ENCODE assay signal across 10 mouse cellular contexts in the genomic region with DNA sequence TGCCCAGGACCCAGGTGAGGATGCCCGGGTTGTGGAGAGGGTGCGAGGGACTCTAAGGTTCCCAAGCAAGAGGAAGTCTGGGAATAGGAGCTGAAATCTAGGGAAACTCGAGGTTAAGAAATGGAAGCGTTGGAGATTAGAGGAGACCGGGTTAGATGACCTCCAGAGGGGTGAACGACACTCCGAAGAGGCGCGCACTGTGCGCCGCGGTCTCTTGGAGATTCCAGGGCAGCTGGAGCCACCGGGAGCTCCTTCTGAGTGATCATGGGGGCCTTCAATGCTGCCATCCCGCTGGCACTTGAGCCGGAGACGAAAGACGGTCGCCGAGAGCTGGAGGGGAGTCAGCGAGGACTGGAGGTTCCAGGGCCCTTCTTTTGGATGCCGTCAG. TPM values are rescaled to one million over a fixed set of nuclear protein-coding genes. Genes with fewer than 3 reads are reported as not detected.
DNase-seq lines count a peak whose midpoint lies in the region; ATAC-seq and TF ChIP-seq lines count a peak whose summit lies in the region.
"Had no signal": no experiment of that assay in that cellular context is flagged by ENCODE, and none has a peak within 500 bp of the region (broad histone marks: within the 10 kb centered on the region; RNA-seq: fewer than 3 reads in every experiment).

No protein-coding gene starts in this region.

- peaks cover 87% of the 10 kb centered on the region for H3K27me3 ChIP-seq in liver, embryonic 12.5 days (replicated peaks)
- peaks cover 82% of the 10 kb centered on the region for H3K27me3 ChIP-seq in liver, postnatal 0 days (ENCODE audit: insufficient read depth, low read length)
- H3K27me3 ChIP-seq in forebrain, embryonic 13.5 days, result peaks cover 88% of the 10 kb centered on the region
- H3K27me3 ChIP-seq in limb, embryonic 10.5 days (ENCODE audit: low read depth, poor library complexity, severe bottlenecking), result peaks cover 86% of the 10 kb centered on the region
- H3K27me3 ChIP-seq in neural tube, embryonic 14.5 days (ENCODE audit: control insufficient read depth, insufficient read depth, low read length), result peaks cover 46% of the 10 kb centered on the region

- TF ChIP-seq CTCF in liver, postnatal 0 days (IDR thresholded peaks at IDR 0.05; ENCODE audit: low read depth), result no peak

- no peak overlapping the region for H3K9ac ChIP-seq in liver, embryonic 12.5 days
- no peak overlapping the region for H3K9ac ChIP-seq in liver, postnatal 0 days (replicated peaks)
- no peak overlapping the region for H3K9ac ChIP-seq in forebrain, embryonic 13.5 days
- no peak overlapping the region for H3K9ac ChIP-seq in neural tube, embryonic 14.5 days (replicated peaks; ENCODE audit: low read depth, low read length)
- H3K9ac ChIP-seq: liver, embryonic 13.5 days had no signal

- peak overlapping the region; percentile 49; the same call in 1 of the 2 replicates for H3K4me2 ChIP-seq in liver, embryonic 12.5 days
- H3K4me2 ChIP-seq in liver, postnatal 0 days (ENCODE audit: low read depth, low read length), result no peak overlapping the region
- H3K4me2 ChIP-seq in forebrain, embryonic 13.5 days, result peak overlapping the region; percentile 66
- peak overlapping the region; percentile 72 for H3K4me2 ChIP-seq in neural tube, embryonic 14.5 days (ENCODE audit: low read depth, low read length)

- no peak for DNase-seq in liver, postnatal 0 days
- no peak for DNase-seq in limb, embryonic 10.5 days (ENCODE audit: low spot score)
- DNase-seq in cerebellum, adult 18-20 months, result no peak
- DNase-seq in urinary bladder, postnatal 36 days (ENCODE audit: low spot score in 2 of 2), result no peak
- no peak for DNase-seq in cerebellum, adult 11 months
- DNase-seq: liver, embryonic 13.5 days; thymus, postnatal 14 days had no signal

- H3K9me3 ChIP-seq in liver, embryonic 12.5 days (replicated peaks), result no peaks in the 10 kb centered on the region
- no peaks in the 10 kb centered on the region for H3K9me3 ChIP-seq in liver, postnatal 0 days (ENCODE audit: low read length)
- H3K9me3 ChIP-seq in forebrain, embryonic 13.5 days (replicated peaks), result no peaks in the 10 kb centered on the region
- H3K9me3 ChIP-seq in limb, embryonic 10.5 days (replicated peaks), result no peaks in the 10 kb centered on the region
- H3K9me3 ChIP-seq in neural tube, embryonic 14.5 days (ENCODE audit: control insufficient read depth, low read length), result no peaks in the 10 kb centered on the region
- H3K9me3 ChIP-seq: liver, embryonic 13.5 days had no signal

- no peak for ATAC-seq in liver, embryonic 12.5 days
- ATAC-seq in liver, postnatal 0 days, result no peak
- no peak for ATAC-seq in forebrain, embryonic 13.5 days
- no peak for ATAC-seq in neural tube, embryonic 14.5 days (ENCODE audit: low read depth)

- H3K36me3 ChIP-seq in liver, embryonic 12.5 days, result no peaks in the 10 kb centered on the region
- H3K36me3 ChIP-seq in liver, postnatal 0 days (replicated peaks; ENCODE audit: insufficient read depth, low read length), result no peaks in the 10 kb centered on the region
- H3K36me3 ChIP-seq in forebrain, embryonic 13.5 days (ENCODE audit: poor library complexity, severe bottlenecking), result no peaks in the 10 kb centered on the region
- H3K36me3 ChIP-seq in limb, embryonic 10.5 days, result no peaks in the 10 kb centered on the region
- H3K36me3 ChIP-seq in neural tube, embryonic 14.5 days (ENCODE audit: control insufficient read depth, insufficient read depth, low read length), result no peaks in the 10 kb centered on the region
- H3K36me3 ChIP-seq: liver, embryonic 13.5 days had no signal

- peak overlapping the region; percentile 23 for H3K4me3 ChIP-seq in liver, embryonic 12.5 days
- H3K4me3 ChIP-seq in liver, postnatal 0 days (ENCODE audit: low read depth, low read length), result no peak overlapping the region
- H3K4me3 ChIP-seq in forebrain, embryonic 13.5 days, result peak overlapping the region; percentile 43
- peak overlapping the region; percentile 54 for H3K4me3 ChIP-seq in limb, embryonic 10.5 days
- H3K4me3 ChIP-seq in neural tube, embryonic 14.5 days (ENCODE audit: low read depth, low read length), result peak overlapping the region; percentile 34

- H3K27ac ChIP-seq in liver, embryonic 12.5 days, result no peak overlapping the region
- no peak overlapping the region for H3K27ac ChIP-seq in liver, postnatal 0 days (ENCODE audit: low read depth)
- no peak overlapping the region for H3K27ac ChIP-seq in forebrain, embryonic 13.5 days
- H3K27ac ChIP-seq in limb, embryonic 10.5 days, result no peak overlapping the region; the same call in 1 of the 2 replicates
- H3K27ac ChIP-seq in neural tube, embryonic 14.5 days (ENCODE audit: low read depth, low read length), result no peak overlapping the region
- H3K27ac ChIP-seq: liver, embryonic 13.5 days had no signal

- peaks cover 10% of the 10 kb centered on the region; the same call in 1 of the 2 replicates for H3K4me1 ChIP-seq in liver, embryonic 12.5 days
- no peaks in the 10 kb centered on the region for H3K4me1 ChIP-seq in liver, postnatal 0 days (ENCODE audit: insufficient read depth)
- peaks cover 23% of the 10 kb centered on the region for H3K4me1 ChIP-seq in forebrain, embryonic 13.5 days
- peaks cover 45% of the 10 kb centered on the region for H3K4me1 ChIP-seq in limb, embryonic 10.5 days
- peaks cover 9% of the 10 kb centered on the region; the same call in 1 of the 2 replicates for H3K4me1 ChIP-seq in neural tube, embryonic 14.5 days (ENCODE audit: control insufficient read depth, insufficient read depth, low read length)
- H3K4me1 ChIP-seq: liver, embryonic 13.5 days had no signal

- WGBS in liver, embryonic 12.5 days (ENCODE audit: insufficient replicate concordance), result 2% methylated on average over 21 of the region's 21 CpGs
- WGBS in liver, postnatal 0 days (ENCODE audit: insufficient replicate concordance), result 3% methylated on average over 21 of the region's 21 CpGs
- WGBS in forebrain, embryonic 13.5 days, result 1% methylated on average over 21 of the region's 21 CpGs
- WGBS in limb, embryonic 10.5 days, result under 1% methylated on average over 21 of the region's 21 CpGs
- under 1% methylated on average over 21 of the region's 21 CpGs for WGBS in neural tube, embryonic 14.5 days

- no peak for TF ChIP-seq EP300 in liver, postnatal 0 days (IDR thresholded peaks at IDR 0.05; ENCODE audit: low read depth)

RNA-seq across cellular contexts. Expression of a gene that starts 0.7 kb away (rescaled TPM):
- polyA plus RNA-seq in liver, embryonic 12.5 days (2016; fragmentation: Nextera tagmentation; extraction: Ambion mirVana), result 0.05 and 0.08 TPM in 2 replicates
- polyA plus RNA-seq in liver, postnatal 0 days (2015; fragmentation: Nextera tagmentation; extraction: Ambion mirVana), result not detected in 2 replicates
- polyA plus RNA-seq in forebrain, embryonic 13.5 days (2015; fragmentation: Nextera tagmentation; extraction: Ambion mirVana), result 0.19 TPM in 1 of 2 replicates, not detected in the other
- 6.9 and 9.5 TPM in 2 replicates for polyA plus RNA-seq in limb, embryonic 10.5 days (2016; fragmentation: Nextera tagmentation; extraction: Ambion mirVana)
- 0.23 TPM in 1 of 2 replicates, not detected in the other for polyA plus RNA-seq in neural tube, embryonic 14.5 days (2014; fragmentation: Nextera tagmentation; extraction: Ambion mirVana)

RNA-seq across cellular contexts. Expression of a gene that starts 25.4 kb away (rescaled TPM):
- 0.06 TPM in 1 of 2 replicates, not detected in the other for polyA plus RNA-seq in liver, embryonic 12.5 days (2016; fragmentation: Nextera tagmentation; extraction: Ambion mirVana)
- 0.08 and 0.17 TPM in 2 replicates for polyA plus RNA-seq in liver, postnatal 0 days (2015; fragmentation: Nextera tagmentation; extraction: Ambion mirVana)
- not detected in 2 replicates for polyA plus RNA-seq in forebrain, embryonic 13.5 days (2015; fragmentation: Nextera tagmentation; extraction: Ambion mirVana)
- 0.85 and 1.9 TPM in 2 replicates for polyA plus RNA-seq in limb, embryonic 10.5 days (2016; fragmentation: Nextera tagmentation; extraction: Ambion mirVana)
- polyA plus RNA-seq in neural tube, embryonic 14.5 days (2014; fragmentation: Nextera tagmentation; extraction: Ambion mirVana), result not detected in 2 replicates

RNA-seq across cellular contexts. Expression of a gene that starts 44.0 kb away (rescaled TPM):
- 2.8 and 3.6 TPM in 2 replicates for polyA plus RNA-seq in liver, embryonic 12.5 days (2016; fragmentation: Nextera tagmentation; extraction: Ambion mirVana)
- 0.97 and 1.0 TPM in 2 replicates for polyA plus RNA-seq in liver, postnatal 0 days (2015; fragmentation: Nextera tagmentation; extraction: Ambion mirVana)
- 2.4 and 3.9 TPM in 2 replicates for polyA plus RNA-seq in forebrain, embryonic 13.5 days (2015; fragmentation: Nextera tagmentation; extraction: Ambion mirVana)
- polyA plus RNA-seq in limb, embryonic 10.5 days (2016; fragmentation: Nextera tagmentation; extraction: Ambion mirVana), result 10.2 and 11.1 TPM in 2 replicates
- polyA plus RNA-seq in neural tube, embryonic 14.5 days (2014; fragmentation: Nextera tagmentation; extraction: Ambion mirVana), result 13.8 and 13.9 TPM in 2 replicates
